Mouse (Mus musculus) CH12.LX (cell line): ENCODE results near the gene Olfr698. TPM values are rescaled to one million over a fixed set of nuclear protein-coding genes. Genes with fewer than 3 reads are reported as not detected.

Experiments
- DNase-seq: peaks from one replicate; pipeline ENCODE4 v3.0.0-alpha.2; 2013; ENCODE audit errors: extremely low read depth
- H3K27ac ChIP-seq: 2 replicates; pipeline ENCODE4 v1.5.1; 2012; ENCODE audit warnings: low read depth, mild to moderate bottlenecking, control low read depth, moderate library complexity; ENCODE audit not compliant: insufficient read depth
- H3K27me3 ChIP-seq: replicated peaks from 2 replicates; pipeline ENCODE3; 2012; ENCODE audit warnings: inconsistent platforms
- H3K36me3 ChIP-seq, 2 experiments: replicated peaks in 1 of 2; 2 replicates each; pipeline versions ENCODE3 to v1.6.1; 2012; ENCODE audit warnings: inconsistent platforms in 1 of 2, low read length in 1 of 2, mild to moderate bottlenecking in 1 of 2, mixed read lengths in 1 of 2, moderate library complexity in 1 of 2; ENCODE audit not compliant: control insufficient read depth in 1 of 2, insufficient read depth in 1 of 2
- H3K4me1 ChIP-seq, 2 experiments: 2 replicates each; pipeline ENCODE4 v1.6.1; 2012; ENCODE audit warnings: inconsistent platforms in 1 of 2, moderate library complexity in 1 of 2; ENCODE audit not compliant: insufficient read depth in 2 of 2, control insufficient read depth in 1 of 2
- H3K4me2 ChIP-seq: 2 replicates; pipeline ENCODE4 v1.6.1; 2012; ENCODE audit warnings: low read depth, mild to moderate bottlenecking, control low read depth; ENCODE audit not compliant: poor library complexity, insufficient read depth, severe bottlenecking
- H3K4me3 ChIP-seq, 3 experiments: fragments of 150-350 bp in 1 of 3; sonication (generic) in 1 of 3; replicated peaks in 1 of 3; 2 replicates each; pipeline versions ENCODE3 to v1.5.1; 2011 to 2012; ENCODE audit warnings: low read depth in 2 of 3, low read length in 2 of 3, mild to moderate bottlenecking in 2 of 3, moderate library complexity in 2 of 3, control low read depth in 1 of 3, improper control_type of control experiment in 1 of 3, inconsistent platforms in 1 of 3, mixed read lengths in 1 of 3; ENCODE audit not compliant: poor library complexity in 1 of 3
- H3K79me2 ChIP-seq: replicated peaks from 2 replicates; pipeline ENCODE4 v1.6.1; 2012; ENCODE audit warnings: mild to moderate bottlenecking, moderate library complexity; ENCODE audit not compliant: control insufficient read depth, poor library complexity, insufficient read depth, severe bottlenecking; ENCODE audit errors: extremely low read depth
- H3K9ac ChIP-seq: 2 replicates; pipeline ENCODE4 v1.6.1; 2012; ENCODE audit warnings: low read depth, mild to moderate bottlenecking, control low read depth, moderate library complexity; ENCODE audit not compliant: insufficient read depth
- H3K9me3 ChIP-seq: replicated peaks from 2 replicates; pipeline ENCODE3; 2012; ENCODE audit warnings: low read length, inconsistent platforms, mixed read lengths
- CHD1 ChIP-seq: IDR thresholded peaks from 2 replicates; pipeline ENCODE4 v1.6.1; 2012; ENCODE audit warnings: low read depth, low read length, improper control_type of control experiment, inconsistent platforms
- E2F4 ChIP-seq: IDR thresholded peaks from 2 replicates; pipeline ENCODE4 v1.6.1; 2011; ENCODE audit warnings: low read depth, low read length, improper control_type of control experiment; ENCODE audit not compliant: insufficient replicate concordance
- EP300 ChIP-seq: IDR thresholded peaks from 2 replicates; pipeline ENCODE4 v1.6.1; 2011; ENCODE audit warnings: low read length, improper control_type of control experiment
- ETS1 ChIP-seq: conservative IDR thresholded peaks from 2 replicates; pipeline ENCODE4 v1.6.1; 2012; ENCODE audit warnings: low read depth, mild to moderate bottlenecking, inconsistent platforms, low read length, improper control_type of control experiment, moderate library complexity
- GABPA ChIP-seq: IDR thresholded peaks from 2 replicates; pipeline ENCODE4 v1.6.1; 2012; ENCODE audit warnings: low read depth, low read length, improper control_type of control experiment, inconsistent platforms; ENCODE audit not compliant: insufficient replicate concordance
- JUN ChIP-seq: IDR thresholded peaks from 2 replicates; pipeline ENCODE4 v1.6.1; 2011; ENCODE audit warnings: low read depth, mild to moderate bottlenecking, low read length, improper control_type of control experiment, moderate library complexity; ENCODE audit not compliant: insufficient read depth
- JUND ChIP-seq: conservative IDR thresholded peaks from 2 replicates; pipeline ENCODE4 v1.6.1; 2011; ENCODE audit warnings: low read depth, low read length, improper control_type of control experiment
- KAT2A ChIP-seq: IDR thresholded peaks from 2 replicates; pipeline ENCODE4 v1.6.1; 2012; ENCODE audit warnings: low read length, improper control_type of control experiment, inconsistent platforms; ENCODE audit not compliant: insufficient replicate concordance
- MAFK ChIP-seq: IDR thresholded peaks from 2 replicates; pipeline ENCODE4 v1.6.1; 2011; ENCODE audit warnings: low read length, improper control_type of control experiment; ENCODE audit not compliant: insufficient replicate concordance
- MAZ ChIP-seq: IDR thresholded peaks from 2 replicates; pipeline ENCODE4 v1.6.1; 2012; ENCODE audit warnings: low read depth, mild to moderate bottlenecking, inconsistent platforms, low read length, improper control_type of control experiment, moderate library complexity
- MYC ChIP-seq: IDR thresholded peaks from 2 replicates; pipeline ENCODE4 v1.6.1; 2011; ENCODE audit warnings: low read depth, mild to moderate bottlenecking, improper control_type of control experiment, low read length
- NELFE ChIP-seq: IDR thresholded peaks from 2 replicates; pipeline ENCODE4 v1.6.1; 2011; ENCODE audit warnings: low read depth, low read length, improper control_type of control experiment
- NRF1 ChIP-seq: IDR thresholded peaks from 2 replicates; pipeline ENCODE4 v1.6.1; 2014; ENCODE audit warnings: low read depth, mild to moderate bottlenecking, inconsistent platforms, low read length, improper control_type of control experiment, moderate library complexity
- POLR2A ChIP-seq: IDR thresholded peaks from 2 replicates; pipeline ENCODE4 v1.6.1; 2011; ENCODE audit warnings: low read depth, mild to moderate bottlenecking, improper control_type of control experiment, low read length
- POLR2AphosphoS2 ChIP-seq: IDR thresholded peaks from 2 replicates; pipeline ENCODE4 v1.6.1; 2011; ENCODE audit warnings: low read depth, low read length, improper control_type of control experiment
- RCOR1 ChIP-seq: conservative IDR thresholded peaks from 2 replicates; pipeline ENCODE4 v1.6.1; 2012; ENCODE audit warnings: low read depth, mild to moderate bottlenecking, inconsistent platforms, low read length, improper control_type of control experiment
- USF1 ChIP-seq: IDR thresholded peaks from 2 replicates; pipeline ENCODE4 v1.6.1; 2014; ENCODE audit warnings: low read depth, mild to moderate bottlenecking, inconsistent platforms, low read length, improper control_type of control experiment
- USF2 ChIP-seq: conservative IDR thresholded peaks from 2 replicates; pipeline ENCODE4 v1.6.1; 2011; ENCODE audit warnings: low read depth, low read length, improper control_type of control experiment
- ZNF384 ChIP-seq: IDR thresholded peaks from 2 replicates; pipeline ENCODE4 v1.6.1; 2012; ENCODE audit warnings: low read depth, low read length, improper control_type of control experiment, inconsistent platforms
- dilution Hi-C: fragments of 300-500 bp; cut with MboI; formaldehyde crosslinking; loops from 2 replicates; pipeline ENCODE4 v1.14.3; 2020; ENCODE audit warnings: low sequenced_read_pairs; ENCODE audit not compliant: extremely low pct_unique_long_range_greater_than_20kb, extremely low pct_ligation_motif_present
- in situ Hi-C: fragments of 300-500 bp; cut with MboI; formaldehyde crosslinking; loops from 3 replicates; pipeline ENCODE4 v1.14.3; 2019; ENCODE audit warnings: low sequenced_read_pairs, low pct_ligation_motif_present, low pct_unique_long_range_greater_than_20kb, mixed read lengths
- polyA plus RNA-seq: library from polyadenylated mRNA; unstranded; fragments of >175 nt; gene quantifications from 2 replicates; pipeline ENCODE4 v1.2.1, GENCODE M21; 2012; ENCODE audit warnings: low read depth; ENCODE audit not compliant: insufficient read length
- total RNA-seq, 2 experiments: library from RNA; depleted of rRNA; stranded (reverse); fragments of 300-350 nt in 1 of 2; fragments of >200 nt in 1 of 2; gene quantifications; 2 replicates each; pipeline ENCODE4 v1.2.3; 2012 to 2014

Gene Olfr698
- total and polyA plus RNA-seq, 3 experiments = not detected

DNA sequence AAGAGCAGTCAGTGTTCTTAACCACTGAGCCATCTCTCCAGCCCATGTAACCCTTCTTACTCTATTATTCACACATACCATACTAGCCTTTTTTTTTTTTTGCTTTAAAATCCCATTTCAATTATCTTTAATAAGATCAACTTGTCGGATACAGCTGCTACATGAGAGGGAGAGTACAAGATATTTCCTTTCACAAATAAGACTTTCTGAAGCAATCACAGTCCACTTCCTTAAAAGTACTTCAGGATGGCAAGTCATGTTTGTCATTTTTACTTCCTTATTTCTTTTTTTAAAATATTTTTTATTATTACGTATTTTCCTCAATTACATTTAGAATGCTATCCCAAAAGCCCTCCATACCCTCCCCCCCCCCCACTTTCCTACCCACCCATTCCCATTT, 3.6 kb upstream of the Olfr698 start:
- H3K79me2 ChIP-seq = no peaks in the 10 kb centered on the region
- no peaks in the 10 kb centered on the region for H3K36me3 ChIP-seq
- dilution Hi-C loops = no loop called here
- DNase-seq = no peak
- TF ChIP-seq RCOR1 = no peak
- H3K4me1 ChIP-seq = no peaks in the 10 kb centered on the region
- no peaks in the 10 kb centered on the region for H3K27me3 ChIP-seq
- in situ Hi-C loops = no loop called here
- H3K27ac ChIP-seq = no peak overlapping the region
- H3K9me3 ChIP-seq = no peaks in the 10 kb centered on the region
- H3K4me3 ChIP-seq = no peak overlapping the region
- H3K4me2 ChIP-seq = no peak overlapping the region
- no peak overlapping the region for H3K9ac ChIP-seq

DNA sequence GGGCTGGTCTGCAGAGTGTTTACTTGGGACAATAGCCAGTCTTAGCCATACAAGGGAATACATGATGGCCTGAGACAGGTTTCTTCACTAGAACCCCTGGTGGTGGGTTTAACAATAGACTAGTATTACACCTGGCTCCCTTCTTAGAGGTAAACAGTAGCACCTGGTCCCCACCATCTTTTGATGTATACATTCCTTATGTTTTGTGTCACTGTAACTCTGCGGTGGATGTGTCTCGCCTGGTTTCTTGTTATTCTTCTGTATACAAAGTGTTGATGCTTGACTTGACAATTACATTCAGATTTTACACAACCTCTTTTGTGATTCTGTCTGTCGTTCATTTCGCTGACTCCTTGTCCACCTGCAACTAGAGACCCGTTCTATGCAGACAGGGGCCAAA, 9.4 kb downstream of the Olfr698 start:
- DNase-seq = no peak
- Histone ChIP-seq H3K27me3 (no peaks in the 10 kb centered on the region), H3K9me3 (no peaks in the 10 kb centered on the region), H3K27ac (no peak overlapping the region), H3K79me2 (no peaks in the 10 kb centered on the region), H3K4me2 (no peak overlapping the region), H3K36me3 (no peaks in the 10 kb centered on the region), H3K4me1 (peaks cover 0 to 8% of the 10 kb centered on the region in 2 experiments; a peak in 2 of 4 replicates), H3K9ac (no peak overlapping the region), H3K4me3 (no peak overlapping the region)
- in situ Hi-C loops (no loop called here), dilution Hi-C loops (no loop called here)
- no peak for TF ChIP-seq MYC
- TF ChIP-seq USF2 = no peak
- TF ChIP-seq ZNF384 = no peak
- TF ChIP-seq EP300 = no peak
- TF ChIP-seq POLR2A = no peak
- TF ChIP-seq POLR2AphosphoS2 = no peak
- TF ChIP-seq KAT2A = no peak
- TF ChIP-seq MAFK = no peak
- TF ChIP-seq JUND = no peak
- no peak for TF ChIP-seq RCOR1
- TF ChIP-seq NRF1 = no peak
- no peak for TF ChIP-seq CHD1
- TF ChIP-seq GABPA = no peak

DNA sequence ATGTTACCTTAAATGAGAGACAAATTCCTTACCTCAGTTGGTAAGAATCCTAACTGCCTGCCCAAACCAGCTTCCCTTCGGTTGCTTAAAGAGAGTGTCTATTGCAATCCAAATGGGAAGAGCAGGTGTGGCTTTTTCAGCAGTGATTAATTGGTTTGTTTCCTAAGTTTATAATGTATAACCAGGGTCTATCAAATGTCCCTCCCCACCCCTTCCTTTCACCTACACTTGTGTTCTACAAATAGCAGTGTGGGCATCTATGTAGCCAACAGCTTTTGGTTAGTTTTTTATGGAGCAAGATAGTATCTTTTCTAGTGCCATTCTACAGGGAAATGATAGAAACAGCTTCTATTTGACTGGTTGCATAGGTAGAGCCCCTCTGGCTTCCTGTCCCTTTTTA, 12.9 kb downstream of the Olfr698 start, which contains the start of gene Olfr697:
TSS of gene Olfr697 (minus strand) at position 101 of the 400 bp plus-strand sequence.
- Histone ChIP-seq H3K27me3 (no peaks in the 10 kb centered on the region), H3K79me2 (no peaks in the 10 kb centered on the region), H3K27ac (no peak within 1 kb of the TSS), H3K9me3 (no peaks in the 10 kb centered on the region), H3K4me2 (no peak within 1 kb of the TSS), H3K36me3 (no peaks in the 10 kb centered on the region), H3K4me1 (no peaks in the 10 kb centered on the region), H3K4me3 (no peak within 1 kb of the TSS), H3K9ac (no peak within 1 kb of the TSS)
- DNase-seq = no peak
- in situ Hi-C loops (no loop called here), dilution Hi-C loops (no loop called here)
- TF ChIP-seq RCOR1 = no peak
- TF ChIP-seq JUN = no peak
- TF ChIP-seq USF2 = no peak
- TF ChIP-seq MAZ = no peak
- TF ChIP-seq E2F4 = no peak
- TF ChIP-seq NELFE = no peak
- no peak for TF ChIP-seq KAT2A
- TF ChIP-seq USF1 = no peak
- no peak for TF ChIP-seq ETS1
